Mouse (Mus musculus) left cerebral cortex, adult 2 months (tissue): ENCODE measurements at regions not wholly inside any gene's neighbourhood (a gene's known extent, or its start where the extent isn't known, plus 50 kb on each side); places are given as distances from the start of the nearest gene placed in this dataset.

Source experiments
- DNase-seq, 2 experiments: peaks; one replicate each; pipeline ENCODE4 v3.0.0; 2021 to 2022; ENCODE audit warnings: low spot score in 2 of 2, mixed read lengths in 1 of 2; ENCODE audit errors: extremely low spot score in 1 of 2
- H3K27ac ChIP-seq: fragments of 200-600 bp; 2 replicates; pipeline ENCODE4 v1.8.1; 2022
- H3K4me3 ChIP-seq: fragments of 200-600 bp; 2 replicates; pipeline ENCODE4 v1.8.1; 2022
- CTCF ChIP-seq: fragments of 200-600 bp; IDR thresholded peaks from 2 replicates; pipeline ENCODE4 v1.8.1; 2022; ENCODE audit warnings: antibody characterized with exemption, mild to moderate bottlenecking, moderate library complexity
- intact Hi-C: fragments of 180-260 bp; cut with DNase I; formaldehyde crosslinking; loops from one replicate; pipeline ENCODE4 v1.15.1; 2025

DNA sequence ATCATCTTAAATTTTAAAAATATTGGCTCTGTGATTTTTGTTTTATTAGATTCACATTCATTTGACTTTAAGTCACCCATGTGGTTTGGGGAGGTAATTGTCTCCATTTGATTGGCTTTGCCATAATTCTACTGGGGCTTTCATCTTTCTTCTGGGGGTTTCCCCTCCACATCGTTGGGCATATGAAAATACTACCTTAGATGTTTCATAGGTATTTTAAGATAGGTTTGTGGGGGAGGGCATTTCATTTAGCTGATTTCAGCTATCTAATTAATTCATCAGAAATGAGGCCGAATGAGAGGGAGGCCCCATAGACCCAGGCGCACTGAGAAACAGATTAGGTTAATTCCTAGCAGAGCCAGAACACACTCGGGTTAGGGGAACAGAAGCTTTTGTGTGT is 259.6 kb downstream of the Hhipl2 start:
- intact Hi-C loops, result no loop called here
- H3K4me3 ChIP-seq, result no peak overlapping the region
- H3K27ac ChIP-seq, result no peak overlapping the region
- no peak for DNase-seq
- no peak for TF ChIP-seq CTCF

DNA sequence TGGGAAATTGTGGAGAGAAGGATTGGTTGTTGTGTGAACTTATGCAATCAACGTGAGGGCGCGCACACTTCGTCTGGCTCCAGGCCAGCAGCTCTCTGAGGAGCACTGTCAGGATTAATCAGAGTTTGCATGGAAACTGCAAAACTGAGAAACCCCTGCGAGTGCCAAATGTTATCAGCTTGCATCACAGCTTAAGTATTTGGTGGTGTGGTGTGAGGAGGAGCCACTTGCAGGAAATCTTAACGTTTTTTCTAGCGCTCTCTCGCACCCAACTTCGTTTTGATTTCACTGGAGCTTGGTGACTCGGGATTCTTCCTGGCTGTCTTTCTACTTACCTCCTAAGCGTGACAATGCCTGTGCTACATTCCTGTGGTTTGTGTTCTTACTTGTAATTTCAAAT is 261.9 kb downstream of the Hhipl2 start:
- intact Hi-C loops, result no loop called here
- DNase-seq, result peak in 1 of 2 experiments; percentile 15
- TF ChIP-seq CTCF, result no peak

DNA sequence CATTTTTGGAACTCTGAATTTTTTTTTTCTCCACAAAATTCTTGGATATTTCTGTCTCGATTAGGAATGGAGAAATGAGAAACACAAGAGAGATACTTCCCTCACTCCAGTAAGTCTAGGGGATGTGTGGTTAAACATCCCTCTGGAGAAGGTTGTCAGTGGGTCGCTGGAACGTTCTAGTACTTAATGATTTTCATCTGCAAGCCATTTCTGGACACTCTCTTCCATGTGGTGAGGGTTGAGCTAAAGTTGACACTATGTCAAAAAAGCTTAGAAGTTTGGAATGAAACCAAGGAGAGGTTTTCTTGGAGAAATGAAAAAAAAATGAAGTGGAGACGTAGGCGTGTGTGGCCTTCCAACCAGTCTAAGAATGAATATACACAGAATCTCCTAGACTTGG is 268.0 kb downstream of the Hhipl2 start:
- no peak overlapping the region for H3K4me3 ChIP-seq
- TF ChIP-seq CTCF, result no peak
- DNase-seq, result no peak
- intact Hi-C loops, result no loop called here
- H3K27ac ChIP-seq, result no peak overlapping the region

More for the DNA sequence above, 261.9 kb downstream of the Hhipl2 start:
- H3K4me3 ChIP-seq, result no peak overlapping the region
- H3K27ac ChIP-seq, result no peak overlapping the region

DNA sequence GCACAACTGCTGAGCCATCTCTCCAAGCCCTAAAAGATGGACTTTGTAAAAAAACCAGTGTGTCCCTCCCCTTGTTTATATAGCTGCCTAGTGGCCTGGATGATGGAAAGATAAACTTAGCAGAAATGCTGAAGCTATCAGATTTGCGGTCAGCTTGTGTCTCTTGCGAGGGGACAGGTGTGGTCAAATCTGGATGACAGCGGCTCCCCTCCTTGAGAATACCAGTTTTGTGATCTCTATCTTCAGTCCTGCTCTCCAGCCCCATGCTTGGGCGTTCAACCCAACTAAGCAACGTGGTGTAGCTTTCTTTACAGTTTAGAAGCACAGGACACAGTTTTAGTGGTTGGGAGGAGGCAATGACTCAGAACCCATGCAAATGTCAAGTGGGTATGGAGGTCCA is 274.7 kb downstream of the Hhipl2 start:
- no peak overlapping the region for H3K27ac ChIP-seq
- H3K4me3 ChIP-seq, result no peak overlapping the region
- DNase-seq, result no peak
- intact Hi-C loops, result no loop called here
- no peak for TF ChIP-seq CTCF

DNA sequence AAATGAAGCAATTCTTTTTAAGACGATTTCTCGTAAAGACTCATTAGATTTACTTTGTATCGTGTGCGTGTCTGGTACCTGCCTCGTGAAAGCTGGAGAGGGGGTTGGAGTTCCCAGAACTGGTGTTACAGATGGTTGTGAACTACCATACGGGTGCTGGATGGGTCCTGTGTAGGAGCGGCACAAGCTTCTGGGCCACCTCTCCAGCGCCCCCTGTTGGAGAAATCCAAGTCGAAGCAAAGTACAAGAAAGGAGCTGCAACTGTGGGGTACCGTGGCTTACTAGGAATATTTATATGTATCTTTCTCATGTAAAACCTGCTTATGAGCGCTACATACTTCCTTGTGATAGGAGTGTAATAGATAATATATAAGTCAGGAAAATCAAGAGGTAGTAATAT is 281.3 kb downstream of the Hhipl2 start:
- peak; percentile 27 for TF ChIP-seq CTCF
- Histone ChIP-seq H3K27ac (no peak overlapping the region), H3K4me3 (no peak overlapping the region)
- DNase-seq, result no peak
- intact Hi-C loops, result no loop called here

DNA sequence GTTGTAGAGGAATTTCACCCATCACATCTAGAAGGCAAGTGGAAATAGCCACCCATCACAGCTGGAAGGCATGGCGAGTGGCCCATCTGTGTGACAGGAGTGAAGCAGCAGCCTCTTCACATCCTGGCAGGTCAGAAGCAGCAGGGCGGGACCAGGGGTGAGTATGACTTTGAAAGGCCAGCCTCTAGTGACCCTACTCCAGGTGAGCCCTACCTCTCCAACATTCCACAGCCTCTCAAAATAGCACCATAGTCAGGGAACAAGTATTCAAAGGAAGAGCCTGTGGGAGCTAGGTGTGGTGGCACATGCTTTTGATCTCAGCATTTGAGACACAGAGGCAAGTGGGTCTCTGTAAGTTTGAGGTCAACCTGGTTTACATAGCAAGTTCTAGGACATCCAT is 284.9 kb downstream of the Hhipl2 start:
- DNase-seq, result no peak
- no peak overlapping the region for H3K27ac ChIP-seq
- no peak for TF ChIP-seq CTCF
- intact Hi-C loops, result no loop called here
- H3K4me3 ChIP-seq, result no peak overlapping the region

DNA sequence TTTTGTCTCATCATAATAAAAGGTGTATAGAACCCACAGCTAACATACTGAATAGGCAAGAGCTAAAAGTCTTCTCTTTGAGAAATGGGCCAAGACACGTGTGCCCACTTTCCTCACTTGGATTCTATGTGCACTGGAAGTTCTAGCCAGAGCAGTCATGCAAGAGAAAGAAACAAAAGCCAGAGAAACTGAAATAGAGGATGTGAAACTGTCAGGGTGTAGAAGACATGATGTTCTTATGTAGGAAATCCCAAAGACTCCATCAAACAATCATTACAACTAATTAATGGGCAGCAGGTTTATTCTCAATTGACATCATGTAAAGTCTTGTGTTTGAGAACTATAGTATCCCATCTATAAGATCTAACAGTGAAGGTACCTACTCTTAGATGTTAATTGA is 294.9 kb downstream of the Hhipl2 start:
- Histone ChIP-seq H3K27ac (no peak overlapping the region), H3K4me3 (no peak overlapping the region)
- no peak for DNase-seq
- intact Hi-C loops, result no loop called here
- no peak for TF ChIP-seq CTCF

DNA sequence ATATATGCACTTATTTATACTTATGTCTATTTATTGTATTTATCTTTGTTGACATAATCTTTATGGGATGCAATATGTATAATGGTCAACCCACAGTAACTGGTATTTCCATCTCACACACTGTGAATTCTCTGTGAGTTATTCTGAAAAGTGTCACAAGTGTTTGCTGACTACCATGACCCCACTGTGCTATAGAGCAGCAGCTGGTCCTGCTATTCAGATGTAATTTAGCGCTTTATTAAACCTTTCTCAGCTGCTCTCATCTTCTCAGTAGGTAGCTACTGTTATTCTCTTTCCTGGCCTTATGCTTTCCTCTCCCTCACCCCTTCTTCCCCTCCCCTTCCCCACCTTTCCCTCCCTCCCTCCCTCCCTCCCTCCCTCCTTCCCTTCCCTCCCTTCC is 296.0 kb upstream of the Dusp10 start:
- Histone ChIP-seq H3K4me3 (no peak overlapping the region), H3K27ac (no peak overlapping the region)
- no peak for DNase-seq
- intact Hi-C loops, result no loop called here
- no peak for TF ChIP-seq CTCF

DNA sequence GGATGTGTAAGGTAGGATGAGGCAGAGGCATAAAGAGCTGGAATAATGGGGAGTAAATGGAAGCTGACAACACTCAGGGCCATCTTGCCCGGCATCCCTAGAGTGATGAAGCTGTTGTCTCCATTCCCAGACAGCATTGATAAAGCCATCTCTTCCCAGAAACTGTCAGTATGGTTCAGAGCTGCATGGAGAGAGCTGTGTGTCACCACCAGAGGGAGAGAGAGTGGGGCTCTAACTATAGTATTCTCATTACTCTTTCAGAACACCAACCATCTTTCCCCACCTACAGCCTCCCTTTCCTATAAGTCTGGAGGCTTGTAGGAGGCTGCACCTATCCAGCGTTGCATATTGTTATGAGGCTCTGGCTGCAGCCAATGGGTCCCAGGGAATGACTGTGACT is 264.0 kb upstream of the Dusp10 start:
- no peak for DNase-seq
- intact Hi-C loops, result no loop called here
- Histone ChIP-seq H3K27ac (no peak overlapping the region), H3K4me3 (no peak overlapping the region)
- peak; percentile 38 for TF ChIP-seq CTCF

DNA sequence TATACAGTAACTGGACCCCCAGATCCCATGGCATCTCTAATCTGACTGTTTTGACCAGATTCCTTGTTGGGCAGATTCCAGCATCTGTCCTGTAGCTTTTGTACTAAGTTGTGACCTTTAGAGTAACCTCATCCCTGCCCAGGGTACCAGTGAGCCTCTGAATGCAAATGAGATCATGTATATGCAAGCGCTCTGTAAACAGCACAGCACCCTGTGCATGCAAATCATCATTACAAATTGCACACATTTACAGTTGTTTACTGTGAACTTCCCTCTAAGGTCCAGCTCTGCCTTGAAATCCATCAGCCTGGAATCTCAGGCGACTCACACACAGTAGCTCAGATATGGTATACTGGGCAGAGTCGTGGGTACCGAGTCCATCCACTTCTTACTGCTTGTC is 258.6 kb upstream of the Dusp10 start:
- Histone ChIP-seq H3K4me3 (no peak overlapping the region), H3K27ac (no peak overlapping the region)
- intact Hi-C loops, result no loop called here
- no peak for DNase-seq
- no peak for TF ChIP-seq CTCF

DNA sequence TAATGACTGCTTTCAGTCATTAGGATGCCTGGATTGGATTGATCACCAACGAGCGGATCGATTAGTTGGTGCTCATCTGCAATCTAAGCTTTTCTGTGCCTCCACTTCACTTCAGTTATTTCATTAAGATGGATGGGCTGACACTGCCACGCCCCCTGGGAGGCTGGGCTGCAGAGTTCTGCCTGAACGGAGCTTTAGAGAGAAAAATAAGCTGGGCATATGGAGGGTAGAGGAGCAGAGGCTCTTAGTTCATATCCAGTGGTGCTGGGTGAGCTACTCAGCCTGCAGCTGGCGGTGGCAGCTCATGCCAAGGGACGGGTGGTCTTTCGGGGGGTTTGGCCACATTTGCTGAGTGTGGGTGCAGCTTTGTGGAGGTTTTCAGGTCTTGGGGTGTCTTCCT is 256.4 kb upstream of the Dusp10 start:
- no peak for TF ChIP-seq CTCF
- intact Hi-C loops, result no loop called here
- no peak overlapping the region for H3K27ac ChIP-seq
- no peak overlapping the region for H3K4me3 ChIP-seq
- DNase-seq, result no peak

DNA sequence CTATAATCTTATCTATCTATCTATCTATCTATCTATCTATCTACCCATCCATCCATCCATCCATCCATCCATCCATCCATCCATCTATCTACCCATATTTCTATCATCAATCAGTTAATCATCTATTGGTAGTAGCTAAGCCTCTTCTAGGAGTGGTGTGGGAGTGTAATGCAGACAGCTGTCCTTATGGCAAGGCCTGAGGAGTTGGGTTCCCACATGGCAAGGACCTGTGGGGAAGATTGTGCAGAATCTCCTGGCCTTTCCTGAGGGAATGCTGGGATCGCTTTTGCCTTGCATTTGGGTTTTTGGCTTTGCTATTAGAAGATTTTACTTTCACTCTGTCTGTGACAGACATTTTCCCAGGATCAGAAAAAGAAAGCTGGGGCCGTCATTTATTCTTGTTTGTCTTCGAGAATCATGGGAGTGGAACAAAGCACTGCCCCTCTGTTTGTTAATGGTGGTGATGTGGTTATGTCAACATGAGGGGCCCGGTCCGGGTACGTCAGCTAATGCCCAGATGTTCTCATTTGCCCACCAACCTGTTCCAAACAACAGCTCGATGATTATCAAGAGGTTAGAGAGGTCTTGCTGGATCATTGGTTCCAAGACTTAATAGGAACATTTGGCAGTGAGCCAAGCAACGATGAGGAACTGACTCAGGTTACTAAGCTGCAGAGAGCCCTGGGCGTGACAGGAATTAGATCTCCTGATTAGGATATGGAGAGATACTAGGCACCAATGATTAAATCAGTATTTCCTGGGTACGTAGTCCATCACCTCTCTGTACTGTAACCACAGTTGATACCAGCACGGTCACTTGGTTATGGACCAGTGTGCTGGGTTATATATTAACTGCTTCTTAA is 249.0 kb upstream of the Dusp10 start:
- DNase-seq, result no peak
- Histone ChIP-seq H3K27ac (no peak overlapping the region), H3K4me3 (no peak overlapping the region)
- TF ChIP-seq CTCF, result no peak
- intact Hi-C loops, result no loop called here

DNA sequence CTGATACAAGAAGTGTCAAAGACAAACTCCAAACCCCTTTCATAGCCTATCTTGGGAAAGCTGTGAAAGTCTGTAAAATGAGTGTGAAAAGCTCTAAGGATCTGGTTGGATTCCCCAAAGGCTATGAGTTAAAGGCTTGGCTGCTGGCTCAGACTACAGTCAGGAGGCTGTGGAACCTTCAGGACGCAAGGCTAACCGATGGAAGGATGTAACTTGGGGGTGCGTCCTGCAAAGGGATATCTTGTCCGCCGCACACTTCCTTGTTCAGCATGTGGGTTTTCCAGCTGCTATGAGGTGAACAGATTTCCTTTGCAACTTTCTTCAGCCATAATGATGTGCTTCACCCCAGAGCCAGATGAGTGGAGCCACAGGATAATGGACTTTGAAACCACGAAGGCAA is 240.3 kb upstream of the Dusp10 start:
- no peak overlapping the region for H3K27ac ChIP-seq
- H3K4me3 ChIP-seq, result no peak overlapping the region
- TF ChIP-seq CTCF, result no peak
- intact Hi-C loops, result no loop called here
- no peak for DNase-seq
